In genomic region chr6:82652521-82653168, GRCm38 (mm10) we compare ENCODE assay signal across 8 mouse cellular contexts. TPM values are rescaled to one million over a fixed set of nuclear protein-coding genes. Genes with fewer than 3 reads are reported as not detected.
DNase-seq lines count a peak whose midpoint lies in the region; ATAC-seq lines count a peak whose summit lies in the region.

No protein-coding gene starts in this region.

- no peaks in the 10 kb centered on the region for H3K9me3 ChIP-seq in embryonic facial prominence, embryonic 14.5 days (ENCODE audit: control insufficient read depth, low read length)
- H3K9me3 ChIP-seq in kidney, embryonic 14.5 days (ENCODE audit: control insufficient read depth, low read length) = no peaks in the 10 kb centered on the region
- no peaks in the 10 kb centered on the region for H3K9me3 ChIP-seq in limb, embryonic 15.5 days

- ATAC-seq in embryonic facial prominence, embryonic 14.5 days (ENCODE audit: low read depth) = peak; percentile 99
- peak; percentile 99 for ATAC-seq in kidney, embryonic 14.5 days (ENCODE audit: low FRiP score, low TSS enrichment)
- peak; percentile 98 for ATAC-seq in limb, embryonic 15.5 days (ENCODE audit: insufficient number of reproducible peaks, low FRiP score, low TSS enrichment, low read depth)

- peak overlapping the region; percentile 55 for H3K4me3 ChIP-seq in embryonic facial prominence, embryonic 14.5 days (ENCODE audit: low read depth, low read length)
- peak overlapping the region; percentile 64 for H3K4me3 ChIP-seq in kidney, embryonic 14.5 days (ENCODE audit: low read length)
- H3K4me3 ChIP-seq in limb, embryonic 15.5 days = peak overlapping the region; percentile 72

- peak overlapping the region; percentile 90 for H3K27ac ChIP-seq in embryonic facial prominence, embryonic 14.5 days (replicated peaks; ENCODE audit: low read depth, low read length)
- H3K27ac ChIP-seq in kidney, embryonic 14.5 days (ENCODE audit: low read depth, low read length) = peak overlapping the region; percentile 85
- peak overlapping the region; percentile 96 for H3K27ac ChIP-seq in limb, embryonic 15.5 days

- no peaks in the 10 kb centered on the region for H3K27me3 ChIP-seq in embryonic facial prominence, embryonic 14.5 days (replicated peaks; ENCODE audit: control insufficient read depth, insufficient read depth, low read length)
- H3K27me3 ChIP-seq in kidney, embryonic 14.5 days (ENCODE audit: control insufficient read depth, insufficient read depth, low read length) = no peaks in the 10 kb centered on the region
- no peaks in the 10 kb centered on the region for H3K27me3 ChIP-seq in limb, embryonic 15.5 days

- 1% methylated on average over 14 of the region's 67 CpGs for WGBS in embryonic facial prominence, embryonic 14.5 days
- under 1% methylated on average over 67 of the region's 67 CpGs for WGBS in kidney, embryonic 14.5 days
- under 1% methylated on average over 66 of the region's 67 CpGs for WGBS in limb, embryonic 15.5 days

- H3K4me2 ChIP-seq in embryonic facial prominence, embryonic 14.5 days (ENCODE audit: low read depth, low read length) = peak overlapping the region; percentile 65
- H3K4me2 ChIP-seq in kidney, embryonic 14.5 days (replicated peaks; ENCODE audit: low read depth, low read length) = peak overlapping the region; percentile 68
- peak overlapping the region; percentile 71 for H3K4me2 ChIP-seq in limb, embryonic 15.5 days

- peak; percentile 96 for DNase-seq in 3T3-L1 (ENCODE audit: low read depth, low spot score)
- peak; percentile 96 to 97 for DNase-seq in adrenal gland, postnatal 4 days (ENCODE audit: low spot score in 2 of 2)
- peak; percentile 97 for DNase-seq in embryonic facial prominence, embryonic 14.5 days (ENCODE audit: low spot score)
- peak; percentile 95 to 96 for DNase-seq in heart, adult 9 months (ENCODE audit: low spot score in 2 of 2)
- peak; percentile 90 to 96 for DNase-seq in monocyte, adult 2 months (ENCODE audit: low read depth in 1 of 2, low spot score in 2 of 2)
- DNase-seq in spleen, postnatal 36 days (ENCODE audit: low spot score in 2 of 2) = peak; percentile 95

- H3K4me1 ChIP-seq in embryonic facial prominence, embryonic 14.5 days (ENCODE audit: control insufficient read depth, insufficient read depth, low read length) = no peaks in the 10 kb centered on the region; the same call in none of the 2 replicates
- no peaks in the 10 kb centered on the region for H3K4me1 ChIP-seq in kidney, embryonic 14.5 days (ENCODE audit: control insufficient read depth, insufficient read depth, low read length)
- peaks cover 12% of the 10 kb centered on the region; the same call in 1 of the 2 replicates for H3K4me1 ChIP-seq in limb, embryonic 15.5 days

- peak overlapping the region; percentile 72 for H3K9ac ChIP-seq in embryonic facial prominence, embryonic 14.5 days (ENCODE audit: low read depth, low read length)
- H3K9ac ChIP-seq in kidney, embryonic 14.5 days (ENCODE audit: low read depth, low read length) = peak overlapping the region; percentile 82
- peak overlapping the region; percentile 69 for H3K9ac ChIP-seq in limb, embryonic 15.5 days

- H3K36me3 ChIP-seq in embryonic facial prominence, embryonic 14.5 days (ENCODE audit: control insufficient read depth, insufficient read depth, low read length) = peaks cover 18% of the 10 kb centered on the region; the same call in 1 of the 2 replicates
- peaks cover 7% of the 10 kb centered on the region for H3K36me3 ChIP-seq in kidney, embryonic 14.5 days (ENCODE audit: control insufficient read depth, insufficient read depth, low read length)
- H3K36me3 ChIP-seq in limb, embryonic 15.5 days = peaks cover 5% of the 10 kb centered on the region

RNA-seq across cellular contexts. Expression of gene Pole4, which starts 52.5 kb away (rescaled TPM):
- 10 to 100 TPM; 40.0 to 41.0 TPM for total RNA-seq in adrenal gland, postnatal 4 days (2021)
- polyA plus RNA-seq in embryonic facial prominence, embryonic 14.5 days (2014; fragmentation: Nextera tagmentation; extraction: Ambion mirVana) = 94.7 and 96.9 TPM in 2 replicates
- 120 and 136 TPM in 2 replicates for polyA plus RNA-seq in kidney, embryonic 14.5 days (2014; fragmentation: Nextera tagmentation; extraction: Ambion mirVana)
- polyA plus RNA-seq in limb, embryonic 15.5 days (2015; fragmentation: Nextera tagmentation; extraction: Ambion mirVana) = 89.2 and 92.9 TPM in 2 replicates

Comparison
In these comparisons a context has a peak if more than half of its experiments do, and no peak if none do; other contexts are left out.
1. Peak in every context shown above with its lines: DNase-seq, ATAC-seq, H3K4me3 ChIP-seq and H3K27ac ChIP-seq.